Mouse (Mus musculus): Measurements from ENCODE around the gene Bpifc. TPM values are rescaled to one million over a fixed set of nuclear protein-coding genes. Genes with fewer than 3 reads are reported as not detected.

The Bpifc gene
- polyA plus RNA-seq, 1 experiment from 2014 or later: not detected

GRCm38 (mm10) chr10:86010636-86011035 lies 1.1 kb downstream of the Bpifc start:
- Histone ChIP-seq H3K4me2 (ENCODE audit: low read depth, low read length) (no peak overlapping the region), H3K36me3 (replicated peaks; ENCODE audit: control insufficient read depth, insufficient read depth, low read depth, low read length) (no peaks in the 10 kb centered on the region), H3K27ac (replicated peaks; ENCODE audit: low read depth, low read length) (no peak overlapping the region), H3K4me3 (ENCODE audit: low read depth, low read length) (no peak overlapping the region), H3K9ac (replicated peaks; ENCODE audit: low read length) (no peak overlapping the region), H3K9me3 (replicated peaks; ENCODE audit: control insufficient read depth, low read length) (no peaks in the 10 kb centered on the region), H3K27me3 (ENCODE audit: control insufficient read depth, insufficient read depth, low read length) (no peaks in the 10 kb centered on the region), H3K4me1 (ENCODE audit: control insufficient read depth, insufficient read depth, low read length) (no peaks in the 10 kb centered on the region)
- no peak for DNase-seq (ENCODE audit: low spot score)
- 62% methylated on average over 6 of the region's 6 CpGs for WGBS
- ATAC-seq (replicated peaks; ENCODE audit: insufficient number of reproducible peaks, low FRiP score, low TSS enrichment, low read depth): no peak

DNA sequence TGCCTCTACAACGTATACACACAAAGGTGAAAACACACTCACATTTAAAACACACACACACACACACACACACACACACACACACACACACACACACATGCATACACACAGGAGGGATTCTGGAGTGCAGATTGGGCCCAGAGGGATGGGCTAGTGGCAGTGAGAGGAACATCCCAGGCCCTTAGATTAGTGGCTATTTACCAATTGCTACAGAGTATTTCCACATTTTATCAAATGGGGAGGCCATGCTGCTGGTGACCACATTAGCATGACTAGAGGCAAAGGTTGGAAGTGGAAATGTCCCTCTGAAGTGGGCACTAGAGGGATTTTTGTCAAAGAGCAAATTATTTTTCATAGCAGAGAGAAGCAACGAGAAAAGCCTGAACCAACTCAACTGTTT lies 2.0 kb downstream of the Bpifc start:
- Histone ChIP-seq H3K27me3 (ENCODE audit: control insufficient read depth, insufficient read depth, low read length) (no peaks in the 10 kb centered on the region), H3K9me3 (replicated peaks; ENCODE audit: control insufficient read depth, low read length) (no peaks in the 10 kb centered on the region), H3K27ac (replicated peaks; ENCODE audit: low read depth, low read length) (no peak overlapping the region), H3K9ac (replicated peaks; ENCODE audit: low read length) (no peak overlapping the region), H3K36me3 (replicated peaks; ENCODE audit: control insufficient read depth, insufficient read depth, low read depth, low read length) (no peaks in the 10 kb centered on the region), H3K4me2 (ENCODE audit: low read depth, low read length) (no peak overlapping the region), H3K4me1 (ENCODE audit: control insufficient read depth, insufficient read depth, low read length) (no peaks in the 10 kb centered on the region), H3K4me3 (ENCODE audit: low read depth, low read length) (no peak overlapping the region)
- DNase-seq (ENCODE audit: low spot score) (no peak), ATAC-seq (replicated peaks; ENCODE audit: insufficient number of reproducible peaks, low FRiP score, low TSS enrichment, low read depth) (no peak)
- WGBS: 91% methylated on average over 2 of the region's 2 CpGs

DNA sequence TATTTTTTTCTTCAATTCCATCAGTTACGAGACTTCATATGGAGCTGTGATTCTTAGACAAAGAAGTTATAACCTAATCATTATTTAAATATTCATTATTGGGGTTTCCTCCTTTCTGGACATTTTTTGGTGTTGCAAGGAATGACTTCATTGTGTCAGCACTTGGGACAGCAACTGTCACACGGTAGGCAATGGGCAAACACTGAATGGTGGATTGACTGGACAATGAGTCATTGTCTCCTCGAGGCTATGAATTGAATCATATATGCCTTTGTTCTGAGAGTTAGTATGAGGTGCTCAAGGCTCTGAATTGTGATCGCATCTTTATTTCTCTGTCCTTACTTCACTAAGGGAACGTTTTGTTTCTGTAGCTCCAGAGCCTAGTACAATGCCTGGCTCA lies 5.2 kb downstream of the Bpifc start:
- Histone ChIP-seq H3K27ac (replicated peaks; ENCODE audit: low read depth, low read length) (no peak overlapping the region), H3K36me3 (replicated peaks; ENCODE audit: control insufficient read depth, insufficient read depth, low read depth, low read length) (no peaks in the 10 kb centered on the region), H3K4me2 (ENCODE audit: low read depth, low read length) (no peak overlapping the region), H3K9ac (replicated peaks; ENCODE audit: low read length) (no peak overlapping the region), H3K9me3 (replicated peaks; ENCODE audit: control insufficient read depth, low read length) (no peaks in the 10 kb centered on the region), H3K27me3 (ENCODE audit: control insufficient read depth, insufficient read depth, low read length) (no peaks in the 10 kb centered on the region), H3K4me3 (ENCODE audit: low read depth, low read length) (no peak overlapping the region), H3K4me1 (ENCODE audit: control insufficient read depth, insufficient read depth, low read length) (no peaks in the 10 kb centered on the region)
- DNase-seq (ENCODE audit: low spot score) (no peak), ATAC-seq (replicated peaks; ENCODE audit: insufficient number of reproducible peaks, low FRiP score, low TSS enrichment, low read depth) (no peak)
- WGBS: 80% methylated on average over 5 of the region's 5 CpGs

- H3K4me2 ChIP-seq (ENCODE audit: low read depth, low read length): no peak overlapping the region
- H3K4me3 ChIP-seq (ENCODE audit: low read depth, low read length): no peak overlapping the region
- H3K9ac ChIP-seq (replicated peaks; ENCODE audit: low read length): no peak overlapping the region
- H3K36me3 ChIP-seq (replicated peaks; ENCODE audit: control insufficient read depth, insufficient read depth, low read depth, low read length): no peaks in the 10 kb centered on the region
- no peak overlapping the region for H3K27ac ChIP-seq (replicated peaks; ENCODE audit: low read depth, low read length)
- DNase-seq (ENCODE audit: low spot score): no peak
- no peaks in the 10 kb centered on the region for H3K9me3 ChIP-seq (replicated peaks; ENCODE audit: control insufficient read depth, low read length)
- H3K27me3 ChIP-seq (ENCODE audit: control insufficient read depth, insufficient read depth, low read length): no peaks in the 10 kb centered on the region
- 93% methylated on average over 4 of the region's 4 CpGs for WGBS
- no peak for ATAC-seq (replicated peaks; ENCODE audit: insufficient number of reproducible peaks, low FRiP score, low TSS enrichment, low read depth)
- no peaks in the 10 kb centered on the region for H3K4me1 ChIP-seq (ENCODE audit: control insufficient read depth, insufficient read depth, low read length)
These were observed 11.2 kb downstream of the Bpifc start for GRCm38 (mm10) chr10:86000447-86000846.

DNA sequence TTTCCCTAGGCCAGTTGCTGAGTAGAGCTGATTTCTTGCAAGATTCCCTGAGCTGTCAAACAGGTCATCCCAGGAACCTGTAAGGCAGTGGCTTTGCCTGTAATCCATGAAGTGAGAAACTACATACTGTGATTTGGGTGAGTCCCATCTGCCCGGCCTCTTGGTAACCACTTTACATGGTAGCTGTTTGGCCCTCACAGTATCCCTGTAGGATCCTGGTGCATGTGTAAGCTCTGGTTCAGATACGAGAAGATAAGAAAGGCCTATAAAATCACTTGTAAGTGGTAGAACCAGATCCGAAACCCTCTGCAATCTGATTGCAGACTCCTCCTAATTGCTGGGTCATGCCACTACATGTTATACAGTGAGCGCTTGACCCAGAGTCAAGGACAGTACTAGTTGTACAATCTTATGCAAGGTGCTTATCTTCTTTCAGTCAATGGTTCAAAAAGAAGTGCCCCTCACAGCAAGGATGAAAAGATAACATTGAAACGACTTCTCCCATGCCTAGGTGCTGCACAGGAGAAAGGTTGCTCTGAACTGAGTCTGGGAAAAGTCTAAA lies 17.1 kb downstream of the Bpifc start:
- Histone ChIP-seq H3K27ac (replicated peaks; ENCODE audit: low read depth, low read length) (no peak overlapping the region), H3K9me3 (replicated peaks; ENCODE audit: control insufficient read depth, low read length) (no peaks in the 10 kb centered on the region), H3K4me2 (ENCODE audit: low read depth, low read length) (no peak overlapping the region), H3K36me3 (replicated peaks; ENCODE audit: control insufficient read depth, insufficient read depth, low read depth, low read length) (no peaks in the 10 kb centered on the region), H3K27me3 (ENCODE audit: control insufficient read depth, insufficient read depth, low read length) (no peaks in the 10 kb centered on the region), H3K4me3 (ENCODE audit: low read depth, low read length) (no peak overlapping the region), H3K4me1 (ENCODE audit: control insufficient read depth, insufficient read depth, low read length) (no peaks in the 10 kb centered on the region), H3K9ac (replicated peaks; ENCODE audit: low read length) (no peak overlapping the region)
- 86% methylated on average over 5 of the region's 5 CpGs for WGBS
- ATAC-seq (replicated peaks; ENCODE audit: insufficient number of reproducible peaks, low FRiP score, low TSS enrichment, low read depth) (no peak), DNase-seq (ENCODE audit: low spot score) (no peak)

DNA sequence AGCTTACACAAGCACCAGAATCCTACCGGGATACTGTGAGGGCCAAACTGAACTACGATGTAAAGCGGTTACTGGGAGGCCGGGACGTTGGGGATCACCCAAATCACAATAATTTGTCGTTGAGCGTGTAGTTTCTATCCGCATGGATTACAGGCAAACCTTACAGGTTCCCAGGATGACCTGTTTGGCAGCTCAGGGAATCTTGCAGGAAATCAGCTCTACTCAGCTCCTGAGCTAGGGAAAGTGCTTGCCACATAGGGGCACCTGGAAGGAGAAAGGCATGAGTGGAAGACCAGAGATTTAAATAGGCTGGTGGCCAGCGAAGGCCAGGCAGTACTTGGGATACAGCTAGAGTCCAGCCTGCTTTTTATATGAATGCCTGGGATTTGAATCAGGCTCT lies 17.9 kb downstream of the Bpifc start:
- no peak for DNase-seq (ENCODE audit: low spot score)
- Histone ChIP-seq H3K9me3 (replicated peaks; ENCODE audit: control insufficient read depth, low read length) (no peaks in the 10 kb centered on the region), H3K9ac (replicated peaks; ENCODE audit: low read length) (no peak overlapping the region), H3K4me1 (ENCODE audit: control insufficient read depth, insufficient read depth, low read length) (no peaks in the 10 kb centered on the region), H3K4me2 (ENCODE audit: low read depth, low read length) (no peak overlapping the region), H3K27ac (replicated peaks; ENCODE audit: low read depth, low read length) (no peak overlapping the region), H3K36me3 (replicated peaks; ENCODE audit: control insufficient read depth, insufficient read depth, low read depth, low read length) (no peaks in the 10 kb centered on the region), H3K4me3 (ENCODE audit: low read depth, low read length) (no peak overlapping the region), H3K27me3 (ENCODE audit: control insufficient read depth, insufficient read depth, low read length) (no peaks in the 10 kb centered on the region)
- 84% methylated on average over 9 of the region's 9 CpGs for WGBS
- ATAC-seq (replicated peaks; ENCODE audit: insufficient number of reproducible peaks, low FRiP score, low TSS enrichment, low read depth): no peak

DNA sequence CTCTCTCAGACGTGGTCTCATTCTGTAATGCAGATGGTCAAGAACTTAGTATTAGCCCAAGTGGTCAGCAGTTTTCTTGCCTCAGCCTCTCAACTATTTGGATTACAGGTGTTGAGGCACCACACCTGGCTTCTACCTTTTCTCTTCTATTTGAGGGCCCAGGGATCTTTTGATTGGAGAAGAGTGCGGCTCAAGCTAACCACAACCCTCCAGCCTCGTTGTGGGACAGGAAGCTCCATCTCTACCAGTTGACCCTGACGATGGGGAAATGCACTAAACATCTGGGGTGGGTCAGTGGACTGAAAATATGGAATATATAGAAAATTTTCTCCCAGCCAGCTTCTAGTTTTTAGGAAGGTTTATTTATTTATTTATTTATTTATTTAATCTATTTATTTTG lies 19.3 kb downstream of the Bpifc start:
- no peaks in the 10 kb centered on the region for H3K27me3 ChIP-seq (ENCODE audit: control insufficient read depth, insufficient read depth, low read length)
- DNase-seq (ENCODE audit: low spot score): no peak
- no peak overlapping the region for H3K9ac ChIP-seq (replicated peaks; ENCODE audit: low read length)
- H3K4me3 ChIP-seq (ENCODE audit: low read depth, low read length): no peak overlapping the region
- no peaks in the 10 kb centered on the region for H3K36me3 ChIP-seq (replicated peaks; ENCODE audit: control insufficient read depth, insufficient read depth, low read depth, low read length)
- H3K4me2 ChIP-seq (ENCODE audit: low read depth, low read length): no peak overlapping the region
- ATAC-seq (replicated peaks; ENCODE audit: insufficient number of reproducible peaks, low FRiP score, low TSS enrichment, low read depth): no peak
- no peaks in the 10 kb centered on the region for H3K4me1 ChIP-seq (ENCODE audit: control insufficient read depth, insufficient read depth, low read length)
- H3K27ac ChIP-seq (replicated peaks; ENCODE audit: low read depth, low read length): no peak overlapping the region
- 81% methylated on average over 4 of the region's 4 CpGs for WGBS
- no peaks in the 10 kb centered on the region for H3K9me3 ChIP-seq (replicated peaks; ENCODE audit: control insufficient read depth, low read length)

GRCm38 (mm10) chr10:85989412-85990115 lies 22.1 kb downstream of the Bpifc start:
- Histone ChIP-seq H3K36me3 (replicated peaks; ENCODE audit: control insufficient read depth, insufficient read depth, low read depth, low read length) (no peaks in the 10 kb centered on the region), H3K27ac (replicated peaks; ENCODE audit: low read depth, low read length) (no peak overlapping the region), H3K27me3 (ENCODE audit: control insufficient read depth, insufficient read depth, low read length) (no peaks in the 10 kb centered on the region), H3K4me1 (ENCODE audit: control insufficient read depth, insufficient read depth, low read length) (no peaks in the 10 kb centered on the region), H3K4me3 (ENCODE audit: low read depth, low read length) (no peak overlapping the region), H3K4me2 (ENCODE audit: low read depth, low read length) (no peak overlapping the region), H3K9me3 (replicated peaks; ENCODE audit: control insufficient read depth, low read length) (no peaks in the 10 kb centered on the region), H3K9ac (replicated peaks; ENCODE audit: low read length) (no peak overlapping the region)
- 80% methylated on average over 6 of the region's 6 CpGs for WGBS
- DNase-seq (ENCODE audit: low spot score) (no peak), ATAC-seq (replicated peaks; ENCODE audit: insufficient number of reproducible peaks, low FRiP score, low TSS enrichment, low read depth) (no peak)
